Mouse (Mus musculus): ENCODE data around the gene 1700019N19Rik. TPM values are rescaled to one million over a fixed set of nuclear protein-coding genes. Genes with fewer than 3 reads are reported as not detected.

Gene 1700019N19Rik
- polyA plus RNA-seq, 1 experiment from 2014 or later: not detected

GRCm38 (mm10) chr19:58743736-58744135 is 50.5 kb downstream of the 1700019N19Rik start:
- no peak for ATAC-seq
- Histone ChIP-seq H3K27me3 (replicated peaks; ENCODE audit: control insufficient read depth, insufficient read depth, low read length) (no peaks in the 10 kb centered on the region), H3K4me2 (ENCODE audit: low read length) (no peak overlapping the region), H3K36me3 (ENCODE audit: control insufficient read depth, insufficient read depth) (no peaks in the 10 kb centered on the region), H3K27ac (ENCODE audit: low read length) (no peak overlapping the region), H3K4me3 (replicated peaks; ENCODE audit: low read length) (no peak overlapping the region), H3K4me1 (replicated peaks; ENCODE audit: control insufficient read depth, insufficient read depth, low read length) (no peaks in the 10 kb centered on the region), H3K9ac (replicated peaks; ENCODE audit: low read depth, low read length) (no peak overlapping the region), H3K9me3 (ENCODE audit: control insufficient read depth, low read length) (no peaks in the 10 kb centered on the region)
- WGBS: 87% methylated on average over 4 of the region's 4 CpGs

DNA sequence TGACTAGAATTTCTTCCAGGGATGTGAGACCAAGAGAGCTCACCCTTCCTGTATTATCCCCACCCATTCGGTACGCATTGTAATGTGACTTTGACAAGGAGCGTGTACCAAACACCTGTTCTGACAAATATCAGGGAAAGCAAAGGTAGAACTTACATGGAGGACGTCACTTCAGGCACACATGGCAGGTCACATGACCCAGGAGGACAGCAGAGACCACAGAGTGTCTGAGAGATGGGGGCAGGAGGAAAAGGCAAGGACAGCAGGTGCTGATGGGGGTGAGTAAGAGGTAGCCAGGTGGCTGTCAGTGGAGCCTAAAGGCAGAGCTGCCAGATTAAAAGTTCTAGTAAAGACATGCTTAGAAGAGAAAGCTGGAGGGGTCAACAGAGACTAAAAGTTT is 51.5 kb downstream of the 1700019N19Rik start:
- ATAC-seq: no peak
- Histone ChIP-seq H3K4me3 (replicated peaks; ENCODE audit: low read length) (no peak overlapping the region), H3K9me3 (ENCODE audit: control insufficient read depth, low read length) (no peaks in the 10 kb centered on the region), H3K27ac (ENCODE audit: low read length) (no peak overlapping the region), H3K27me3 (replicated peaks; ENCODE audit: control insufficient read depth, insufficient read depth, low read length) (no peaks in the 10 kb centered on the region), H3K4me2 (ENCODE audit: low read length) (no peak overlapping the region), H3K36me3 (ENCODE audit: control insufficient read depth, insufficient read depth) (no peaks in the 10 kb centered on the region), H3K9ac (replicated peaks; ENCODE audit: low read depth, low read length) (no peak overlapping the region), H3K4me1 (replicated peaks; ENCODE audit: control insufficient read depth, insufficient read depth, low read length) (no peaks in the 10 kb centered on the region)
- 91% methylated on average over 4 of the region's 4 CpGs for WGBS

DNA sequence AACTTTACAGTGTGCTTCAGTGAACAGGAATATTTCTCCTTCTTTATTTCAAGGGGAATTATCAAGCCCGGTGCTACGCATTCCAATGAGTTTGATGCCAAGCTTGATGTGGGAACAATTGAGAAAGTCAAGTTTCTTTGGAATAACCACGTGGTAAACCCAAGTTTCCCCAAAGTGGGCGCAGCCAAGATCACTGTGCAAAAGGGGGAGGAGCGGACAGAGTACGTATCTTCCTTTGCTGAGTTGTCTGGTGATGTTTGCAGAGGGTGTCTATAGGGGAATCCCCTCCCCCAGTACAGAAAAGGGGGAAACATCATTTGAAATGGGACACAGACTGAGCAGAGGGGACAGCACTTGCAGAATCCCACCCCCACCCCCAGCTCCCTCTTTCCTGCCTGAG is 53.2 kb downstream of the 1700019N19Rik start:
- no peaks in the 10 kb centered on the region for H3K4me1 ChIP-seq (replicated peaks; ENCODE audit: control insufficient read depth, insufficient read depth, low read length)
- no peak overlapping the region for H3K4me2 ChIP-seq (ENCODE audit: low read length)
- no peak for ATAC-seq
- H3K9me3 ChIP-seq (ENCODE audit: control insufficient read depth, low read length): no peaks in the 10 kb centered on the region
- WGBS: 31% methylated on average over 6 of the region's 6 CpGs
- no peak overlapping the region for H3K4me3 ChIP-seq (replicated peaks; ENCODE audit: low read length)
- no peak overlapping the region for H3K27ac ChIP-seq (ENCODE audit: low read length)
- H3K27me3 ChIP-seq (replicated peaks; ENCODE audit: control insufficient read depth, insufficient read depth, low read length): no peaks in the 10 kb centered on the region
- no peaks in the 10 kb centered on the region for H3K36me3 ChIP-seq (ENCODE audit: control insufficient read depth, insufficient read depth)
- H3K9ac ChIP-seq (replicated peaks; ENCODE audit: low read depth, low read length): no peak overlapping the region

DNA sequence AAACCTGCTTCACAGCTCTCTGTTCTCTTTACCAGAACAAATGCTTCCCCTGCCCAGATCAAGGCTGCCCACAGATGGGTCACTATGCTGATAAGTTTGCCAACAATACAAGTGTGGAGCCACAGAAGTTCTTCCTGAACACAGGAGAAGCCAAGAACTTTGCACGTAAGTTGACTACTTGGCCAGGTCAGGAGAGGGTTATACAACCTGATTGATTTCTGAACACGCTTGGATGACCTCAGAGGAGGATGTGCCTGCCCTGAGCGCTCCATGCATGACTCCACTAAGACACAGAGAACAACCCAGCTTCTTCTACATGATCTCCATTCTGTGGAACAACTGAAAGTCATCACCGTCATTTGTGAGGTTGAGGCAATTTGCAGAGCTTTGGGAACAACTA is 56.1 kb downstream of the 1700019N19Rik start:
- no peak for ATAC-seq
- H3K4me2 ChIP-seq (ENCODE audit: low read length): no peak overlapping the region
- H3K27me3 ChIP-seq (replicated peaks; ENCODE audit: control insufficient read depth, insufficient read depth, low read length): no peaks in the 10 kb centered on the region
- no peaks in the 10 kb centered on the region for H3K9me3 ChIP-seq (ENCODE audit: control insufficient read depth, low read length)
- WGBS: 89% methylated on average over 4 of the region's 4 CpGs
- no peak overlapping the region for H3K4me3 ChIP-seq (replicated peaks; ENCODE audit: low read length)
- no peak overlapping the region for H3K27ac ChIP-seq (ENCODE audit: low read length)
- no peaks in the 10 kb centered on the region for H3K4me1 ChIP-seq (replicated peaks; ENCODE audit: control insufficient read depth, insufficient read depth, low read length)
- no peak overlapping the region for H3K9ac ChIP-seq (replicated peaks; ENCODE audit: low read depth, low read length)
- no peaks in the 10 kb centered on the region for H3K36me3 ChIP-seq (ENCODE audit: control insufficient read depth, insufficient read depth)

Other genes with a start within 250 kb of the 1700019N19Rik start
- 0.46 and 0.65 TPM in 2 replicates for gene Pnlip, start 142.0 kb downstream of the 1700019N19Rik start, polyA plus RNA-seq (2015; fragmentation: Nextera tagmentation; extraction: Ambion mirVana)
- 0.67 and 0.72 TPM in 2 replicates for gene Pnliprp1, start 65.6 kb downstream of the 1700019N19Rik start, polyA plus RNA-seq (2015; fragmentation: Nextera tagmentation; extraction: Ambion mirVana)
- 0.36 and 0.57 TPM in 2 replicates for gene Pnliprp2, start 34.7 kb downstream of the 1700019N19Rik start, polyA plus RNA-seq (2015; fragmentation: Nextera tagmentation; extraction: Ambion mirVana)
- 1.6 and 1.7 TPM in 2 replicates for gene Eno4, start 149.0 kb upstream of the 1700019N19Rik start, polyA plus RNA-seq (2015; fragmentation: Nextera tagmentation; extraction: Ambion mirVana)
- 67.5 and 69.7 TPM in 2 replicates for gene Hspa12a, start 149.2 kb upstream of the 1700019N19Rik start, polyA plus RNA-seq (2015; fragmentation: Nextera tagmentation; extraction: Ambion mirVana)